Mouse (Mus musculus): ENCODE data around the gene Was. TPM values are rescaled to one million over a fixed set of nuclear protein-coding genes. Genes with fewer than 3 reads are reported as not detected.

The Was gene
- 0.24 and 0.54 TPM in 2 replicates for polyA plus RNA-seq (2014; fragmentation: Nextera tagmentation; extraction: Ambion mirVana)

DNA sequence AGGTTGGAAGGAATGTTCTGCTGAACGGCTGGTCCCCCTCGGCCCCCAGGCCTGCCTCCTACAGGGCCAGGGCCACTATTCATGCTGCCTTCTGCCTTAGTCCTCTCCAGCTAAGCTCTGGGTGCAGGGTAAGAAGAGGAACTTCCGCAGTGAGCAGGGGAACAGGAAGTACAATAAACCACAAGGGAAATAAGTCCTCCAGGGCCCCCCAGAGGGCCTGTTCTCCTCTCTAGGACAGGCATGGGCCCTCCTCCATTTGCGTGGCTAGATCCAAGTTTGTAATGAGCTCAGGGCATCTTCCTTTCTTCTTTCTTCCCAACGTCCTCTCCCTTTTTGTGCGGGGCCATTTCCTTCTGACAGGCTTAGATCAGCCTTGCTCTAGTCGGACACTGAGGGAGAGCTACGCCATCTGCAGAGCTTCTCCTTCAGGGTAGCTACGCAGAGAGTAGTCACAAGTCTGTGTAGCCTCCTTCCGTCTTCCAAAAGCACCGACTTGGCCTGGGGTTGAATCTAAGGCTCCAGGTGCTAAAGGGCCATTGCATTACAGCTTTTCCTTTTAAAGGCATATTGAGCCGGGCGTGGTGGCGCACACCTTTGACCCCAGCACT is at the start of gene Was:
Gene Was (minus strand): TSS at position 153 of the 608 bp plus-strand sequence.
- Histone ChIP-seq H3K4me1 (ENCODE audit: control insufficient read depth in 2 of 2, insufficient read depth in 2 of 2, low read length in 2 of 2) (no peaks in the 10 kb centered on the region), H3K36me3 (ENCODE audit: control insufficient read depth, insufficient read depth, low read length) (no peaks in the 10 kb centered on the region), H3K9ac (ENCODE audit: low read length) (no peak within 1 kb of the TSS), H3K4me3 (ENCODE audit: control insufficient read depth in 1 of 2, insufficient read depth in 1 of 2, low read depth in 1 of 2, low read length in 2 of 2) (no peak within 1 kb of the TSS), H3K4me2 (ENCODE audit: low read length) (no peak within 1 kb of the TSS), H3K9me3 (ENCODE audit: control insufficient read depth, low read length) (no peaks in the 10 kb centered on the region), H3K27me3 (ENCODE audit: control insufficient read depth, insufficient read depth, low read length) (no peaks in the 10 kb centered on the region), H3K27ac (replicated peaks in 1 of 2; ENCODE audit: control insufficient read depth in 1 of 2, insufficient read depth in 1 of 2, low read depth in 2 of 2, low read length in 2 of 2) (no peak within 1 kb of the TSS)
- no peak for ATAC-seq (ENCODE audit: insufficient number of reproducible peaks, insufficient read depth, low FRiP score, low read depth)
- WGBS: 78% methylated on average over 14 of the region's 14 CpGs

DNA sequence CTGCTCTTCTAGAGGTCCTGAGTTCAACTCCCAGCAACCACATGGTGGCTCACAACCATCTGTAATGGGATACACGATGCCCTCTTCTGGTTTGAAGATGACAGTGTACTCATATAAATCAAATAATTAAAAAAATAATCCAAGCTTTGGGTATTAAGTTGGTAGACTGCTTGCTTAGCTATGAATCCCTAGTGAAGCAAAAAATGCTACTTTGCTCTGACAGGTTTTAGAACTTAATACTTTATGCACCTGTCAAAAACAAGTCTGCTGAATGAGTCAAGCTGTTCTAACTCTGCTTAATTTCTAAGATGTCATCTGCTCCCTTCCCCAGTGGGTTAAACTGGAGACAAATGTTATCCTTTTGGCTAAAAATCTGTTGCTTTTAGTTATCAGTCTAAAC is 49.2 kb upstream of the Was start:
- Histone ChIP-seq H3K4me2 (ENCODE audit: low read length) (no peak overlapping the region), H3K4me1 (ENCODE audit: control insufficient read depth in 2 of 2, insufficient read depth in 2 of 2, low read length in 2 of 2) (peaks cover 4 to 6% of the 10 kb centered on the region in 2 experiments; a peak in 2 of 4 replicates), H3K36me3 (ENCODE audit: control insufficient read depth, insufficient read depth, low read length) (peaks cover 60% of the 10 kb centered on the region), H3K4me3 (ENCODE audit: control insufficient read depth in 1 of 2, insufficient read depth in 1 of 2, low read depth in 1 of 2, low read length in 2 of 2) (no peak overlapping the region), H3K9ac (ENCODE audit: low read length) (no peak overlapping the region), H3K27ac (replicated peaks in 1 of 2; ENCODE audit: control insufficient read depth in 1 of 2, insufficient read depth in 1 of 2, low read depth in 2 of 2, low read length in 2 of 2) (no peak overlapping the region), H3K27me3 (ENCODE audit: control insufficient read depth, insufficient read depth, low read length) (no peaks in the 10 kb centered on the region), H3K9me3 (ENCODE audit: control insufficient read depth, low read length) (no peaks in the 10 kb centered on the region)
- no peak for ATAC-seq (ENCODE audit: insufficient number of reproducible peaks, insufficient read depth, low FRiP score, low read depth)
- 53% methylated on average over 1 of the region's 1 CpGs for WGBS

DNA sequence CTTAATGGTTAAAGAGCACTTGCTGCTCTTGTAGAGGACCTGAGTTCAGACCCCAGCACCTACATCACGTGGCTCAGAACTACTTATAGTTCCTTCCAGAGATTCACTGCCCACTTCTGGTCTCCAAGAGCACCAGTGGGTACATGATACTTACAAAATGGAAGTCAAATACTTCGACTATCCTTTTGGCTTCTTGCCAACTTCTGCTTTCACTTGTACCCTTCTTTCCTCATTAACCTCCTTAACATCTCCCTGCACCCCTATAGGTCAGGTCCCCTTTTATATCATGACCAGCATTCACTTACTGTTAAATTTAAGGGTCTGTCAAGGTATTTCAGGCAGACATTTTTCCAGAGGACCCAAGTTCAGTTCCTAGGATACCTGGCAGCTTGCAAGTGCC is 45.6 kb upstream of the Was start:
- 0 out of 4 replicates have a peak, but pooled peaks cover 0 to 4% of the 10 kb centered on the region in 2 experiments for H3K4me1 ChIP-seq (ENCODE audit: control insufficient read depth in 2 of 2, insufficient read depth in 2 of 2, low read length in 2 of 2)
- peaks cover 29% of the 10 kb centered on the region for H3K36me3 ChIP-seq (ENCODE audit: control insufficient read depth, insufficient read depth, low read length)
- no peaks in the 10 kb centered on the region for H3K27me3 ChIP-seq (ENCODE audit: control insufficient read depth, insufficient read depth, low read length)
- no peak overlapping the region for H3K27ac ChIP-seq (replicated peaks in 1 of 2; ENCODE audit: control insufficient read depth in 1 of 2, insufficient read depth in 1 of 2, low read depth in 2 of 2, low read length in 2 of 2)
- no peak for ATAC-seq (ENCODE audit: insufficient number of reproducible peaks, insufficient read depth, low FRiP score, low read depth)
- no peaks in the 10 kb centered on the region for H3K9me3 ChIP-seq (ENCODE audit: control insufficient read depth, low read length)
- no peak overlapping the region for H3K9ac ChIP-seq (ENCODE audit: low read length)
- 51% methylated on average over 2 of the region's 2 CpGs for WGBS
- H3K4me3 ChIP-seq (ENCODE audit: control insufficient read depth in 1 of 2, insufficient read depth in 1 of 2, low read depth in 1 of 2, low read length in 2 of 2): no peak overlapping the region
- H3K4me2 ChIP-seq (ENCODE audit: low read length): no peak overlapping the region

DNA sequence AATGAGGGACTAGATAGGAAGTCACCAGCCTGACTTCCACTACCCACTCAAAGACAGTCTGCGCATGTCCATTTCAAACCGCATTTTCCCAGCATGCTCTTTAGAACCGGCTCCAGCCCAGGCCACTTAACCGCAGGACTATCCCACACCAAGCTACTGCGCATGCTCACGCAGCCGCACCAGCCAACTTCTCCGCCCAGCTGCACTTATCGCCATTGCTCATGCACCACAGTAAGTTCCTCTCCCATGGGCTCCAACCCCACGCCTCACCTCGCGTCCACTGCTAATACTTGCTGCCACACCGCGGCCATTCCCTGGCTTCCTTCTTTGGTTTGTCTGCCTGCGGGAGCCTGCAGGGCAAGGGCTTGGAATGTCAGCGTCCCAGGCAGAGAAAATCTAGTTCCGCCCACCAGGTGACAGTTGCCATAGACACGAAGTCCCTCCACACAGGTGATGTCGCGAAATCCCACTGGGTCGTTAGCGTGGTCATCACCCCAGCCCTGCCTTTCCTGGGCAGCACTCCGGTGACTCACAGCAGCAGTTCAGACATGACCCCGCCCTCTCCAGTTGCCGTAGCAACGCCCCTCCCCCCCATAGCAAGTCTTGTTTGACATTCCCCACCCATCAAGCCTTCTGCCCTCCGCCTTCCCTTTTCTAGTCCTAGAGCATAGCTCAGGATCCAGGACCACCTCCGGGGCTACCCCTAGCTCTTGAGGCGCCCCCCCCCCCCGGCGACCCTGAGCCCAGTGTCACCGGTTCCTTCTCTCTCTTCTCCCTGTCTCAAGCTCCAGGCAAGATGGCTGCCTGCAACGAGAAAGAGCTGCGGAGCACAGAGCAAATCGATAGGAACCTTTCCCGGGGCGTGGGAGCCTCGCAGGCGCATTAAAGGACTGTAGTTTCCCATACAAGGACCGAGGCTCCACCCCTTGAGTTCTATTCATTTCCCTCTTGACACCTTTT is 42.0 kb upstream of the Was start, which contains the start of gene Wdr13:
Gene Wdr13 (minus strand): TSS at position 876 of the 960 bp plus-strand sequence.
- peaks cover 28% of the 10 kb centered on the region for H3K36me3 ChIP-seq (ENCODE audit: control insufficient read depth, insufficient read depth, low read length)
- H3K4me2 ChIP-seq (ENCODE audit: low read length): peak within 1 kb of the TSS; percentile 68
- 0 out of 4 replicates have a peak, but pooled peaks cover 0 to 4% of the 10 kb centered on the region in 2 experiments for H3K4me1 ChIP-seq (ENCODE audit: control insufficient read depth in 2 of 2, insufficient read depth in 2 of 2, low read length in 2 of 2)
- 19% methylated on average over 37 of the region's 40 CpGs for WGBS
- no peaks in the 10 kb centered on the region for H3K27me3 ChIP-seq (ENCODE audit: control insufficient read depth, insufficient read depth, low read length)
- peak; percentile 88 for ATAC-seq (ENCODE audit: insufficient number of reproducible peaks, insufficient read depth, low FRiP score, low read depth)
- no peaks in the 10 kb centered on the region for H3K9me3 ChIP-seq (ENCODE audit: control insufficient read depth, low read length)
- peak within 1 kb of the TSS; percentile 97 to 100 for H3K27ac ChIP-seq (replicated peaks in 1 of 2; ENCODE audit: control insufficient read depth in 1 of 2, insufficient read depth in 1 of 2, low read depth in 2 of 2, low read length in 2 of 2)
- H3K9ac ChIP-seq (ENCODE audit: low read length): peak within 1 kb of the TSS; percentile 82
- H3K4me3 ChIP-seq (ENCODE audit: control insufficient read depth in 1 of 2, insufficient read depth in 1 of 2, low read depth in 1 of 2, low read length in 2 of 2): peak within 1 kb of the TSS; percentile 51 to 88

DNA sequence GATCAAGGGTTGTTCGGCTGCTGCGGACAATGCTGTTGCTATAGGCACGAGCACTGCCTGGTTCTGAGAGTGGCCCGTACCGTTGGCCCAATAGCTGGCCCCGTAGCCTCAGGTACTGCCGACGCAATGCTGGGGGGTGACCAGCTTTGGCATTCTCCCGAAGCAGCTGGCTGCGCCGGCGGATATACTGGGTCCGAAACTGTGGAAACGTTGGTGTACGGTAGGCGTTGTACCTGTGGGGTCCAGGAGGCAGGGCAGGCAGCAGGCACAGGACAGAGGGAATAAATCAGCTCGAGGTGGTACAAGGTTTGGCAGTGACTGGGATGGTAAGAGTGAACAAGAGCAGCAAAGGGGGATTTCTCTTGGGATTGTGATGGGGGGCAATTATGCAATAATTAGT is 41.1 kb upstream of the Was start:
- 82% methylated on average over 17 of the region's 17 CpGs for WGBS

DNA sequence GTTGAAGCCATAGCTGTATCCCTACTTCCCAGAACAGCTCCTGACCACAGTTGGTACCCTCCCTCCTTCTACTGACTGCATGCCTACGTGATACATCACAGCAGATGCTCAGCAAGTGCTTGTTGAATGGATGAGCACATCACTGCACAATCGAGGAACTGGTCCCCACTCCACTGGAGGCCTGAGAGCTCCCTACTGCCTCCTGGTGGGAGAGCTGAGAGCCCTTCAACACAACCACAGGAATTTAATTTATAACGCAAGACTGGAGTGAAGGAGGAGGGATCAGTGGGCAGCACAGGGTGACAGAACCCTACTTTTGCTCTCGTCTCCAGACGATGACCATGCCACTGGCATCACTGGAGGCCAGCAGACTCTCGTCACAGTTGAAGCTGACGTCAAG is 34.9 kb upstream of the Was start:
- H3K4me2 ChIP-seq (ENCODE audit: low read length): no peak overlapping the region
- WGBS: 76% methylated on average over 7 of the region's 7 CpGs
- H3K9me3 ChIP-seq (ENCODE audit: control insufficient read depth, low read length): no peaks in the 10 kb centered on the region
- no peak overlapping the region for H3K4me3 ChIP-seq (ENCODE audit: control insufficient read depth in 1 of 2, insufficient read depth in 1 of 2, low read depth in 1 of 2, low read length in 2 of 2)
- H3K4me1 ChIP-seq (ENCODE audit: control insufficient read depth in 2 of 2, insufficient read depth in 2 of 2, low read length in 2 of 2): no peaks in the 10 kb centered on the region
- no peak overlapping the region for H3K27ac ChIP-seq (replicated peaks in 1 of 2; ENCODE audit: control insufficient read depth in 1 of 2, insufficient read depth in 1 of 2, low read depth in 2 of 2, low read length in 2 of 2)
- no peak for ATAC-seq (ENCODE audit: insufficient number of reproducible peaks, insufficient read depth, low FRiP score, low read depth)
- peaks cover 50% of the 10 kb centered on the region for H3K36me3 ChIP-seq (ENCODE audit: control insufficient read depth, insufficient read depth, low read length)
- H3K27me3 ChIP-seq (ENCODE audit: control insufficient read depth, insufficient read depth, low read length): no peaks in the 10 kb centered on the region
- H3K9ac ChIP-seq (ENCODE audit: low read length): no peak overlapping the region

More for the DNA sequence above, 41.1 kb upstream of the Was start:
- Histone ChIP-seq H3K4me3 (ENCODE audit: control insufficient read depth in 1 of 2, insufficient read depth in 1 of 2, low read depth in 1 of 2, low read length in 2 of 2) (peak overlapping the region in 1 of 2 experiments; percentile 51; a peak in 3 of 4 replicates), H3K9me3 (ENCODE audit: control insufficient read depth, low read length) (no peaks in the 10 kb centered on the region), H3K27me3 (ENCODE audit: control insufficient read depth, insufficient read depth, low read length) (no peaks in the 10 kb centered on the region), H3K4me1 (ENCODE audit: control insufficient read depth in 2 of 2, insufficient read depth in 2 of 2, low read length in 2 of 2) (0 out of 4 replicates have a peak, but pooled peaks cover 0 to 4% of the 10 kb centered on the region in 2 experiments), H3K36me3 (ENCODE audit: control insufficient read depth, insufficient read depth, low read length) (peaks cover 36% of the 10 kb centered on the region), H3K27ac (replicated peaks in 1 of 2; ENCODE audit: control insufficient read depth in 1 of 2, insufficient read depth in 1 of 2, low read depth in 2 of 2, low read length in 2 of 2) (peak overlapping the region in 1 of 2 experiments; percentile 97; a peak in 1 of 4 replicates), H3K4me2 (ENCODE audit: low read length) (peak overlapping the region; percentile 68), H3K9ac (ENCODE audit: low read length) (0 out of 2 replicates have a peak overlapping the region, but pooled peaks have one; percentile 25)
- no peak for ATAC-seq (ENCODE audit: insufficient number of reproducible peaks, insufficient read depth, low FRiP score, low read depth)

DNA sequence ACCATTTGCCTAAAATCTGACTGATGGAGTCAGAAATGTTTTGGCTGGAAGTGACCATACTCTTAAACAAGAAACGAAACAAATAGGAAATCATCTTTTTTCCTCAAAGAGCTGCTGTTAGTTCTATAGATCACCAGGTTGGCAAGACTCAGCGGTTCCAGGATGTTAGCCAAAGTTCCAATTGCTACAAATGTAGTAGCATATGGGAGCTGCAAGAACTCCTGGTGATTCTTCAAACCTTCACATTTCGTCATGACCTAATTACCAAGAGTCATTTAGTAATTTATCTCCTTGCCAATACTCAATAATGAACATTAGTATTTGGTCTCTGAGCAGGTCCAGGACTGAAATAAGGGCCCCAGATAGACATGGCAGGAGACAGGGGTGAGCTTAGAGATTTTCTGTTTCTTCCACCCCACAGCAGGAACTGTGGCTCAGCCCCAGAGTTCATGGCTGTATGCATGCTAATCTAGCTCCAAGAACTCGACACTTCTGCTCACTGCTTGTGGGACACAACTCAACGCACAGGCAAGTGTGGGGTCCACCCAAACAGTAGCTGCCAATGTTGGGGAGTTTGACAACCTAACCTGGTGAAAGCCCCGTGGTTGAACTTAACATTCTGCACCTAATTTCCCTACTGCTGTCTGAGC is 33.6 kb upstream of the Was start:
- H3K36me3 ChIP-seq (ENCODE audit: control insufficient read depth, insufficient read depth, low read length): peaks cover 37% of the 10 kb centered on the region
- no peak overlapping the region for H3K27ac ChIP-seq (replicated peaks in 1 of 2; ENCODE audit: control insufficient read depth in 1 of 2, insufficient read depth in 1 of 2, low read depth in 2 of 2, low read length in 2 of 2)
- H3K9ac ChIP-seq (ENCODE audit: low read length): no peak overlapping the region
- no peak for ATAC-seq (ENCODE audit: insufficient number of reproducible peaks, insufficient read depth, low FRiP score, low read depth)
- H3K4me1 ChIP-seq (ENCODE audit: control insufficient read depth in 2 of 2, insufficient read depth in 2 of 2, low read length in 2 of 2): no peaks in the 10 kb centered on the region
- H3K9me3 ChIP-seq (ENCODE audit: control insufficient read depth, low read length): no peaks in the 10 kb centered on the region
- H3K4me3 ChIP-seq (ENCODE audit: control insufficient read depth in 1 of 2, insufficient read depth in 1 of 2, low read depth in 1 of 2, low read length in 2 of 2): no peak overlapping the region
- no peaks in the 10 kb centered on the region for H3K27me3 ChIP-seq (ENCODE audit: control insufficient read depth, insufficient read depth, low read length)
- 83% methylated on average over 6 of the region's 6 CpGs for WGBS
- H3K4me2 ChIP-seq (ENCODE audit: low read length): no peak overlapping the region

Measured in heart, embryonic 14.5 days (tissue).